Mouse (Mus musculus): ENCODE data around the gene Atp13a5. TPM values are rescaled to one million over a fixed set of nuclear protein-coding genes. Genes with fewer than 3 reads are reported as not detected.

Atp13a5 gene
- total RNA-seq, 1 experiment from 2014 or later, result not detected

GRCm38 (mm10) chr16:29216395-29217295, 161.9 kb downstream of the Atp13a5 start:
- ATAC-seq (replicated peaks in 1 of 2; ENCODE audit: insufficient read depth in 1 of 2, low FRiP score in 2 of 2, low TSS enrichment in 1 of 2, low read depth in 1 of 2, poor library complexity in 2 of 2, severe bottlenecking in 2 of 2), result no peak

GRCm38 (mm10) chr16:29209605-29210411, 168.7 kb downstream of the Atp13a5 start, which contains the start of gene Hrasls:
Hrasls (plus strand) TSS chr16:29209695.
- no peak for ATAC-seq (replicated peaks in 1 of 2; ENCODE audit: insufficient read depth in 1 of 2, low FRiP score in 2 of 2, low TSS enrichment in 1 of 2, low read depth in 1 of 2, poor library complexity in 2 of 2, severe bottlenecking in 2 of 2)

GRCm38 (mm10) chr16:29208841-29209240, 169.7 kb downstream of the Atp13a5 start:
- ATAC-seq (replicated peaks in 1 of 2; ENCODE audit: insufficient read depth in 1 of 2, low FRiP score in 2 of 2, low TSS enrichment in 1 of 2, low read depth in 1 of 2, poor library complexity in 2 of 2, severe bottlenecking in 2 of 2), result no peak

DNA sequence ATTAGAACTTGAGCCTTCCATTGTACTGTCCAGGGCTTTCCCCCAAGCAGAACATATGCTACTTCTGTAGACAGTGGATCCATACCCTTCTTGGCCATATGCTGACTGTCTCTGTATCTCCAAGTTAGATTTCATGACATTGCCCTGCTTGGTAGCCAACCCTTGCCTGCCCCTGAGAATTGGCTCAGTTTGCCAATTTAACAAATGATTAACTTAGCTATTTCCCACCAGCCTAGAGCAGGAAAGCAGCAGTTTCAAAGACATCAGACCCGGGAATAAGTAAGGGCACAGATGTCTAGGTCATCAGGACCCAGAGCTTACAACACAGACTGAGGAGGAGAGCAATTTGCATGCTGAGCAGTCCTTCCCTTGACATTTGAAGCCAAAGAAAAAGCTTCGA, 173.0 kb downstream of the Atp13a5 start:
- ATAC-seq (replicated peaks in 1 of 2; ENCODE audit: insufficient read depth in 1 of 2, low FRiP score in 2 of 2, low TSS enrichment in 1 of 2, low read depth in 1 of 2, poor library complexity in 2 of 2, severe bottlenecking in 2 of 2), result no peak

GRCm38 (mm10) chr16:29204875-29205274, 173.7 kb downstream of the Atp13a5 start:
- ATAC-seq (replicated peaks in 1 of 2; ENCODE audit: insufficient read depth in 1 of 2, low FRiP score in 2 of 2, low TSS enrichment in 1 of 2, low read depth in 1 of 2, poor library complexity in 2 of 2, severe bottlenecking in 2 of 2), result no peak

DNA sequence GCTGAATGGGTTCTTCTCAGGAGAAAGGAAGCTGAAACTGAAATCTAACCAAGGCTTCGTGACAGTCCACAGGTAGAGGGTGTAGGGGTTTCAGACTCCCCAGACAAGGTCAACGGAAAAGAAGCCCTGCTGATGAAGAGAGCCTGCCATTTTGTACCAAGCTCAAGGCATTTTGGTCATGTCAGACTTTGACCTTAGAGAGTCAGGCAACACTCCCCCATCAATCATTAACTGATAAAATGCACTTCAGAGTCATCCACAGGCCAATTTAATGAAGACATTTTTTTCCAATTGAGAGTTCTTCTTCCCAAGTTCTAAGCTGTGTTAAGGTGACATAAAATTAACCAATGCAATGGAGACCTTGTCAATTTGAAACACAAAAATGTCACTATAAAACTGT, 177.4 kb downstream of the Atp13a5 start:
- ATAC-seq (replicated peaks in 1 of 2; ENCODE audit: insufficient read depth in 1 of 2, low FRiP score in 2 of 2, low TSS enrichment in 1 of 2, low read depth in 1 of 2, poor library complexity in 2 of 2, severe bottlenecking in 2 of 2), result no peak

GRCm38 (mm10) chr16:29198461-29198860, 180.1 kb downstream of the Atp13a5 start:
- no peak for ATAC-seq (replicated peaks in 1 of 2; ENCODE audit: insufficient read depth in 1 of 2, low FRiP score in 2 of 2, low TSS enrichment in 1 of 2, low read depth in 1 of 2, poor library complexity in 2 of 2, severe bottlenecking in 2 of 2)

- no peak for ATAC-seq (replicated peaks in 1 of 2; ENCODE audit: insufficient read depth in 1 of 2, low FRiP score in 2 of 2, low TSS enrichment in 1 of 2, low read depth in 1 of 2, poor library complexity in 2 of 2, severe bottlenecking in 2 of 2)
These were observed 183.4 kb downstream of the Atp13a5 start for GRCm38 (mm10) chr16:29195156-29195555.

DNA sequence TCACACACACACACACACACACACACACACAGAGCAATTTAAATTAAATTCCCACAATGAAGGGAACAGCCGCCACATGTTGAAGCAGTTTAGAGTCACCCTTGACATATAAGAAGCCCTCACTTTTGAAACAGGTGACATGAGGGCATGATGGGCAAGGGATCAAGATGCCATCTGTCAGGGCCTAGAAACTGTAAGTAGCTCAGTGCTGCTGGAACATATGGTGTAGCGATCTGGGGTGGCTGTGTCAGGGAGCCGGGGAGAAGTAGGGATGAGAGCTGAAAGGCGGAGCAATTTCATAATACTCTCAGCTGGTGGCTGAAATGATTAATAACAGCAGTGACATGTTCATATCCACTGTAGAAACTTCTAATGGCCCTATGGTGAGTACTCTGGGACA, 184.6 kb downstream of the Atp13a5 start:
- no peak for ATAC-seq (replicated peaks in 1 of 2; ENCODE audit: insufficient read depth in 1 of 2, low FRiP score in 2 of 2, low TSS enrichment in 1 of 2, low read depth in 1 of 2, poor library complexity in 2 of 2, severe bottlenecking in 2 of 2)

DNA sequence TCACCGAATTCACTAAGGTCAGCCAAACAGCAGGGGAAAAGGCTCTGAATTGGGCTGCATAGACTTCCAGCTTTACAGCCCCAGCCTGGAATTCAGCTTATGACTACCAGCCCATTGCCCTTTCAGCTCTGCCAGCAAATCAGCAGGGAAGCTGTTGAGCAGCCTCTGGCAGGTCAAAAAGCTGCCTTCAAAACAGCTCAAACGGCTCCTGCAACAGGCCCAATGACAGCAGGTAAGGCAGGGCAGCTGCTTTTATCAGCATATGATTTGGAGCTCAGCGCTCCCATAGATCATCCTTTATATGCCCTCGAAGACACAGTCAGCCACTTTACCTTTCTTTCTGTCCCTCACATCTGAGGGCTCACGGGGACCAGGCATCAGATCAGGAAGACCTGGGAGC, 185.6 kb downstream of the Atp13a5 start:
- ATAC-seq (replicated peaks in 1 of 2; ENCODE audit: insufficient read depth in 1 of 2, low FRiP score in 2 of 2, low TSS enrichment in 1 of 2, low read depth in 1 of 2, poor library complexity in 2 of 2, severe bottlenecking in 2 of 2), result no peak

Other genes with a start within 250 kb of the Atp13a5 start
- gene Hrasls, start 169.0 kb downstream of the Atp13a5 start, total RNA-seq (2017), result not detected in 2 replicates
- not detected in 2 replicates for gene Atp13a4, start 166.1 kb upstream of the Atp13a5 start, total RNA-seq (2017)
- gene Opa1, start 200.6 kb upstream of the Atp13a5 start, total RNA-seq (2017), result 69.3 and 70.2 TPM in 2 replicates